Mouse (Mus musculus) common myeloid progenitor, adult 5-6 weeks (primary cell): ENCODE data around the gene Arhgef40. TPM values are rescaled to one million over a fixed set of nuclear protein-coding genes. Genes with fewer than 3 reads are reported as not detected.
"Not testable (repeated sequence)": the region's sequence is repeated elsewhere in the genome, so short reads cannot be mapped to it uniquely, and the experiment has no call there.

Experiments
- ATAC-seq: replicated peaks from 2 replicates; pipeline ENCODE4 v1.8.0; 2016; ENCODE audit warnings: low read depth, mild to moderate bottlenecking, moderate TSS enrichment, inconsistent platforms; ENCODE audit not compliant: poor library complexity, severe bottlenecking
- total RNA-seq: library from RNA; stranded (forward); fragments of 200-1000, 187-1606 nt; gene quantifications from 2 replicates; pipeline ENCODE4 v1.2.3, GENCODE M21; 2017

The Arhgef40 gene
- total RNA-seq, 1 experiment from 2014 or later: 32.4 TPM

DNA sequence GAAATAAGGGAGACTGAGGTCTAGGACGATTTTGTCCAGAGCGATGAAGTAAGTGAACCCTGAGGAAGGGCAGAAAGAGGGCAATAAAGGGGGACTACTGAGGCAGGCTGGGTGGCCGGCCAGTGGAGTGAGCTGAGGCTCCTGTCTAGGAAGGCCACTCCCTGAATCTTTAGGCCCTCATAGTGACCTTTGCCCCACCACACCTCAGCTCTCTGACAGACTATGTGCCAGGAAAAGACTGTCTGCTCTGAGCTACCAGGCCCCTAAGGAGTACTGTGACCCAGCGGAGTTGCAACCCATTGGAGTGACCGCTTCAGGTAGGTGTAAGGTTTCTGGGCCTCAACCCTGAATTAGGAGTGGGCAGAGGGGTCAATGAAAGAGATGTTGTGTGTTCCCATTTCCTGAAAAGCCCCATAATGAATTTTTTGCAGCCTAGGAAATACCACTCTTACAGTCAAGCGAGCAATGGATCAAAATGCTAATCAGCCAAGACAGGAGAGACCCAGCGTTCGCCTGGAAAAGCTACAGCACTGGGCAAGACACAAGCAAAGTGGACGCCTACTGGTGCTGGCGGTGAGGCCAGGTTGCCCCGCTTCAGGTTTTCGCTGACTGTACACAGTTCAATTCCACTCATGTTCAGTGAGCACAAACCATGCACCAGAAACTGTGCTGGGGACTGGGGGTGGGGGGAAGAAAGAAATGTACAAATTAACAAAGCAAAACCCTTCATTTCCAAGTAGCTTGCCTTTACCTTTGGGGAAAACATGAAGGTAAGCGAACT lies 32.3 kb downstream of the Arhgef40 start:
- ATAC-seq: no peak

DNA sequence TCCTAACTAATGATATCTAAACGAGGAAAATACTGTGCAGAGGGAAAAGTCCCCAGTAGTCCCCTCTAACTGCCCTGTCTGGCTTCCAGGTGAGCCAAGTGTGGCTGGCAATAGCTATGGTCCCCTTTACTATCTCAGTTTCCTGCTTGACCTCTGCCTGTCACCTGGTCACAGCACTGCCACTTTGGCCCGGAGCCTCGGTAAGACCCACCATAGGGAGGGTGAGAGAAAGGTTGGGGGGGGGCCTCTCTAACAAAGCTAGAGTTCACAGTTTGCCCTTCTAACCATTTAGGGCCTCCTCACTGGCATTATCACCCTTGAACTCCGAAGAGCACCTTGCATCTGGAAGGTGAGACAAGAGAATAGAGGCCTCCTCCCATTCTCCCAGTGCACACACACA lies 33.1 kb downstream of the Arhgef40 start:
- no peak for ATAC-seq

DNA sequence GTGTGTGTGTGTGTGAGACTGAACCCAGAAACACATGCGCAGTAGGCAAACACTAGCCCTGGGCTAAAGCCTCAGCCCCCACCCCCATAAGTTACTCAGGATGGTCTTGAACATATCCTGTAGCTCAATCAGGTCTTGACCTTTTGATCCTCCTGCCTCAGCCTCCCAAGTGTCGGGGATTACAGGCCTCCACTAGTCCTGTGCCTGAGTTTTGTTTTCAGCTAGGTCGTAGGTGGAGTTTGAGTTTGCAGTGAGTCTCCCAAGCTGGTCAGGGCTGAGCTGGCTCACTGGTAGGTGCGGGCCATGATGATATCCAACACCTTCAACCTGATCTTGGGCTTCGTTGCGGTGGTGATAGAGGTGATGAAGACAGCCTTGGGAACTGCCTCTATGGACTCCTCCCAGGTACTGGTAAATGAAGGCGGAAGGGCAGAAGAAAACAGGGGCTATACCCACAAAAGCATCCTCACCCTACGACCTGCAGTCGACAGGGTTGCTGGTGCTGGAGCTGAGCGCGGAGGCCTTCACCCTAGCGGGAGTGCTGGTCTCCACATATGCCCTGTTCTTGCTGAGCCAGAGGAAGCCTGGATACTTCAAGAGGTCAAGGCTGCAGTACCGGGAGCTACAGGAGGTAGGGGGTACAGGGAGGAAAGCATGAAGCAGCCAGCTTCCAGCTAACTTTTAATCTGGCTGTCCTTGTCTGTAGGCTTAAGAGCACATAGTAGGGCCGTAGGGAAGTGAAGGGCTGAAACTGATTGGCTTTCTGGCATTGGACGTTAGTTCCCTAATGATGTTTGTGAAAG lies 33.9 kb downstream of the Arhgef40 start:
- no peak for ATAC-seq

DNA sequence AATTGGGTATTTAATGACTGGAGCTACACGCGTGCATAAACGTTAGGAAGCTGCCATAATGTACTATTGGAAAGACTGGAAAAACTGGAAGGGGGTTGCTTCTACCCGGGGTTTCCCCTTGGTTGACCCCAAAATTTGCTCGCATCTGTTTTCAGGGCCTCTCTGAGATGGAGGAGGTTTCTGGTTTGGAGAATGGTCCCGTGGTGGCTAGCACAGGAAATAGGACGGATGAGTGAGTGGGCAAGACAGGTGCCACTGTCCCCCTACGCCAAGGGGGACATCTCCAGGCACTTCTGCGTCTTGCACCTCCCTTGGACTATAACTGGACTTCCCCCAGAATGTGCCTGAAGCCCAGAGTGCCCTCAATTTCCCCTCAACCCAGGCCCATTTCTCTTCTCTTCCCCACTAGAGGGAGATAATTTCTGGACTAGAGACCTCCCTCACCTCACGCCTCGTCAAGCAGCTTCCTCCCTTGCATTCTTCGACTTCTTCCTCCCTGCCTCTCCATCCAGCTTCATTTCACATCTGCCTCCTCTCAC lies 34.6 kb downstream of the Arhgef40 start:
- ATAC-seq: peak; percentile 41

DNA sequence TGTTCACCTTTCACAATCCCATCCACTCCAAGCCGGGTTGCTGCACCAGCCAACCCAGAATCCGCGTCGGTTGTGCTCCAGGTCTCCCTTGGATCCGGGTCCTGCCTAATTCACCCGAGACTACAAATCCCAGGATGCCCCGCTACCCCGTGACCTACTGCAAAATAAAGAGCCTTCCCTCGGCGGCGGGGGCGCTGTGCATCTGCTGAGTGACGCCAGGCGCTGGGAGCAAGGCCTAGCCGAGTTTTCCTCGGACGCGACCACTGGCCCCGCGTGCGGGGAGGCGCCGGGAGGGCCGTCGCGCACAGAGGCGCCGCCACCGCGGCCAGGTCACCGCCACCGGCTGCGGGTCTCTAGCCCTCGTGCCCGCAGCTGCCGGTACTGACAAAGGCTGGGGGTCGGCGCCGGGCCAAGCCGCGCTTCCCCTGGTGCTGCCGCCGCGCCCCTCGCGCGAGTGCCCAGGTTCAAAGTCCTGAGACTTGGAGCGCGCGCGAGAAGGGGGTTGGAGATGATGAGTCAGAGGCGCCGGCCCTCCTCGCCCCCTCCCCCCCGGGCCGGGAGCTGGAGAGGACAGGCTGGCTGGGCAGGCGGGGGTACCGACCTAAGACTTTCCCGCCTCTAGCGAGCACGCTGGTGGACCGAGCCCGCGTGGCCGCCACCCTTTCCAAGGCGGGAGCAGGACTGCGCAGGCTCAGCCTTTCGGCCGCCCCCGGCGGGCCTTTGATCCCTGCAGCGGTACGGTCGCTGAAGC lies 35.2 kb downstream of the Arhgef40 start:
- peak; percentile 65 for ATAC-seq

DNA sequence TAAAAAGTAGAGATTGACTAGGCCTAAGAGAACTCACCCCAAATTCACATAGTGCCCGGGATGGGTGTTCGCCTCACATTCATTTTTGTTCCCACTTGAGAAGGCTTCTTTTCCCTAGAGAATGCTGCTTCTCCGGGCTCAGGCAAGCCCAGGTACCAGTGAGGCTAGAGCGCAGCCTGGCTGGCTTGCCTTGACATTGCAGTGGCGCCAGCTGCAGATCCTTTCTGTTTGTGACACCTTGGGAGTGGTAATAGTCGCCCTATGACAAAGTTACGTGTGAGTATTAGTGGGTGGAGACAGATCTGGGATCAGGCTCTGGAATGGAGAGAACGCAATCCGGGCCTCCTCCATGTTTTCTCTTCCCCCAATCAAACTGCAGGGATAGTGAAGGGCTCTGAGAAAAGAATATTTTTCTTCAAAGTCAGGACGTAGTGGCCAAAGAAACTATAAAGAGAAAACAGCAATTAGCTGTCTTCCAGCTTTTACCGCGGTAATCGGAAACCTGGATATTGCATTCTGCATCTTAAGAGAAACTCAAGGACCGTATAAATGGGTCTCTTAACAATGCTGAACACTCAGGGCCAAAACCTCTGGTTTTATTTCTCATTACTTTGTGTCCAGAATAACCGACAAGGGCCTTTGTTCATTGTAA lies 36.1 kb downstream of the Arhgef40 start, which contains the start of gene Zfp219:
Gene Zfp219 (minus strand): TSS at position 248 of the 652 bp plus-strand sequence.
- peak; percentile 31 for ATAC-seq

DNA sequence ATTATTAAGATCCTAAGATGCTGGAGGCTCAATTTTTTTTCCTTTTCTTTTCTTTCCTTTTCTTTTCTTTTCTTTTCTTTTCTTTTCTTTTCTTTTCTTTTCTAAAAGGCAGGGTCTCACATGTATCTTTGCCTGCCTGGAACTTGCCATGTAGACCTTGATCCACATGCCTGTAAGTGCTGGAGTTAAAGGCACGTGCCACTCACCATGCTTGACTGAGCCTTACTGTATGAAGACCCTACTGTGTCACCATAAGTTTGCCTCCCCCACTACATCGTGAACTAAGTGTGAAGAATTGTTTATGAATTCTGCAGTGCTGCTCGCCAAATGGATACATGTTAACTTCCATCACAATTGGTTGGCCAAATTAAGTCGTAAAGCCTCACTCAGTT lies 36.6 kb downstream of the Arhgef40 start:
- no peak for ATAC-seq

DNA sequence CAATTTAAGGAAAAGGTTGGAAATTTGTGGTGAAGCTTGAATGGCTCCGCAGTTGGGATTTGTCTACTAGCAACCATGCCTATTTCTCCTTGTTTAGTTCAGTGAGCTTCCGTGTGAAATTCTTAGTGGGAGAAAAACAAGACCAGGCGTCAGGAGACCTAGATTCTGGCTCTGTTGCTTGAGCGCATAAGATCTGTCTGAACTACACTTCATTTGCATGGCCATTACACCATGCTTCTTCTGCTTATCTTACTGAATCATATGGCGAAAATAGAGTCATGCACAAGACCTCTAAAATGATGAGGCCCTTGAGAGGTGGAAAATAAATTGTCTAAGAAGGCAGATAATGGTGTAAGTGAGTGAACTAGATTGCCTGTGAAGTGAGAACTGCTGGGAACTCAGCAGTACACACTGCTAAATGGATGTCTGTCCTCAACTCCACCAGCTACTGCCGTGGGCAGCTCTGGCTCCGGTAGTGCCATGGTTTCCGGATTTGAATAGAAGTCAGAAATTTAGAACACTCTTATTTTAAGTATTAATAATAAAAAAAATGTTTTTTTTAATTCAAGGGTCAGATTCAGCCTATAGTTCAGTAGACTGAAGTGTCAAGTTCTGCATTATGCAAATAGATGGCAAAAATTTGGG lies 37.2 kb downstream of the Arhgef40 start:
- ATAC-seq: no peak

DNA sequence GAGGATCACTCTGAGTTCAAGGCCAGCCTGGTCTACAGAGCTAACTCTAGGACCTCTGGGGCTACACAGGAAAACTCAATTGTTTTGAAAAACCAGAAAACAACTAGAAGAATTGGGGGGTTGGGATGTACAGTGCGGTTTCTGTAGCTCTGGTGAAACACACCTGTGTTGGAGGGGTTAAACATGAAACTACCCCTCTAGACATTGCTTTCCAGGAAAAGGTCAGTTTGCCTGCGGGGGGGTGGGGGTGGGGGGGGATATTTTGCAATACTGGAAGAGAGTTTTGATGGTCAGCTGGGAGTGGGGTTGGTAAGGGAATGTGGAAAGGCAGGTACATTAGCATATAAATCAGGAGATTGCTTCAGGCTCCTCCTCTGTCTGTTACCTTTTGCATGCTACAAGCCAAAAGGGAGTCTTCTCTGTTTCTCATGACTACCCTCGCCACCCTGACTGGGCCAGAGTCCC lies 37.8 kb downstream of the Arhgef40 start:
- no peak for ATAC-seq

DNA sequence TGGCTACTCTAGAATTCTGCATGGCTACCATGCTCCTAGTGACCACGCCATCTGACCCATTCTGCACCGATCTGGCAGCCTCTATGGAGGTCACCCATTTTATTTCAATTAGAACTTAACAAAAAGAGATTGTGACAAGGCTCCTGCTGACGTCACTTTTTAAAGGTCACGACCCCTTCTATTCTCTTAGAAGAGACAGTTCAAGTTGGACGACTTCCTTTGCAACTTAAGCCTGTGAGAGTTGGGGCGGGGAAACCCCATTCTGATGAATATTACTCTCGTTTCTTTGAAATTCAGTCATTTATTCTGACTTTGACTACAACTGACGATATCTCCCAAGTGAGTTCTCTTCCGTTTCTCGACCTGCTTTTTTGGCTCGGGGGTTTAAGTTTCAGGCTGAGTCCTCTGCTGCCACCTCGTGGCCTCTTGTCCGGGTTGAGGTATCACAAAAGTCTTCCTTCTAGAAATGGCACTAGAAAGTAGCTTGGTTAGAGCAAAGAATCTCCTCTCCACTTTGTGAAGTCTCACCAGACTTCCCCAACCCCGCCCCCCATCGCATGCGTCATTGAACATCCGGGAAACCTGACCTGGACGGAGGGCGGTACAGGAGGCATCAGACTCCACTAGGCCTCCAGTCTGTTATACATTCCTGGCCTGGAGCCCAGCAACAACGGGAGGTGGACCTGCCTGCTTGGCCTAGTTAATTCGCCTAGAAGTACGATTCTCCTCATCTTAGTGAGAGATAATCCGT lies 38.4 kb downstream of the Arhgef40 start:
- peak; percentile 55 for ATAC-seq

DNA sequence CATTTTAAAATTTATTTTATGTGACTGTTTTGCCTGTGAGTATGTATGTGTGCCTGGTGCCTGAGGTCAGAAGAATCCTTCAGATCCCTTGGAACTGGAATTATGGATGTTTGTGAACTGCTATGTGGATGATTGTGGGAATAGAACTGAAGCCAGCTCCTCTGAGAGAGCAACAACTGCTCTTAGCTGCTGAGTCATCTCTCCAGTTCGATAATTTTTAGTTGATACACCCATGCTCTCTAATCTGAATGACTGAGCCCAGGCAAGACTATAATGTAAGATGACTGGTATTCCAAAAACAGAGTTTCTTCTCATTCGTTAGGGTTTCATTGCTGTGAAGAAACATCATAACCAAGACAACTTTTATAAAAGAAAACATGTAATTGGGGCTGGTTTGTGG lies 39.6 kb downstream of the Arhgef40 start:
- ATAC-seq: no peak

DNA sequence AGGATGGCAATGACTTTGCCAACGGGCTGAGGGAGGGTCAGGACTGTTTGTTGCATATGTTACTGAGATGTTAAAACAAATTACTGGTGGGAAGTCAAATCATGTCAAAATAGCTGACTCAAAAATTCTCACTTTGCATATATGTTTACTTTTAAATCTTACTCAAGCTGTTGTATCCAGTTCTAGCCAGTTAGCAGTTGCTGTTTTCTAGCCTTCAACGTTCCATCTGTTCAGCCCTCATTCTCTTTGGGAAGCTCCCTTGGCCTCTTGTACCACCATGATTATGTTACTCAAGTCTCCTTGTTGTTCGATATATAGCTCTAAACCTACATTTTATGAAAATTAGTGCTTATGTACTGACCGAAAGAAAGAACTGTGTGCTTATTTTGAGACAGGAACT lies 41.8 kb downstream of the Arhgef40 start:
- no peak for ATAC-seq

DNA sequence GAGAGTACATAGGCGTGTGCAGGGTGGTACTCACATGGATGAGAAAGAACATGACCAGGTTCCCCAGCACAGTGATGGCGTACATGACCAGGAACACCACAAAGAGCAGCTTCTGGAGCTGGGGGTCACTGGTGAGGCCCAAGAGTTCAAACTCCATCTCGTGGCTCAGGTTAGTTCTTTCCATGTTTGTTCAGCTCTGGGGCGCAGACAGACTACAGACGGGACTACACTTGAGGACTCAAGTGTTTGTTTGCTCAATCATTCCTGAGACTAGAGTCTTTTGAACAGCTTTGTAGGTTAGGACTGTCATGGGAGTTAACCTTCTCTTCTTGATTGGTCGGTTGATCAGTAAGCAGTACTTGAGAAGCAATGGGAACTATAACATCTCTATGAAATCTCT lies 51.4 kb downstream of the Arhgef40 start:
- no peak for ATAC-seq

DNA sequence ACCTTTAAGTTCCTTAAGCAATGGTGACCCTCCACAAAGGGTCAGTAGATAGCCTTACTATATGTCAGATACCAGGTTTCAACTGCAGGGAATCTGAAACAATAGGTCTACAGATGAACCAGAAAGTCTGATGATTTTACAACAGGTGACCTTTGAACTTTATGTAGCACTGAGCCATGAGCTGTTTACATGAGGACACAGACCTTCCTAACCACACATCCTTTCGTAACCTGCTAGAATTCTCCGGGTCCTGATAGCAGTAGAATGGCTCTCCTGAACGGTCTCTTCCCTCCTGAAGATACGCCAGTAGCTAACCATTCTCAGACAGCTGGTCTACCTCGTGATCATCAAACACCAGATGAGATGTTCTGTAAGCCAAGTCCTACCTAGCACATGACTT lies 54.8 kb downstream of the Arhgef40 start:
- ATAC-seq: no peak

DNA sequence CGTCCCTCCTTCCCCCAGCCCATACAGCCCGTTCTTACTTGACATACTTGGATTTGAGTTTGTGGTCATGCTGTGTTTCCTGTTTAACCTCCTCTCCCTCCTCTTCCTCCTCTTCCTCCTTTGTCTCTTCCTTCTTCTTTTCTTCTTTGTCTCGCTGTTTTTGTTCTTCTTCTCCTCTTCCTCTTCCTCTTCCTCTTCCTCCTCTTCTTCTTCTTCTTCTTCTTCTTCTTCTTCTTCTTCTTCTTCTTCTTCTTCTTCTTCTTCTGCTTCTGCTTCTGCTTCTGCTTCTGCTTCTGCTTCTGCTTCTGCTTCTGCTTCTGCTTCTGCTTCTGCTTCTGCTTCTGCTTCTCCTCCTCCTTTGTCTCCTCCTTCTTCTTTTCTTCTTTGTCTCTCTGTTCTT lies 57.8 kb downstream of the Arhgef40 start, which contains the start of gene Olfr221:
Gene Olfr221 (minus strand): TSS at position 101 of the 400 bp plus-strand sequence.
- ATAC-seq: not testable (repeated sequence)

DNA sequence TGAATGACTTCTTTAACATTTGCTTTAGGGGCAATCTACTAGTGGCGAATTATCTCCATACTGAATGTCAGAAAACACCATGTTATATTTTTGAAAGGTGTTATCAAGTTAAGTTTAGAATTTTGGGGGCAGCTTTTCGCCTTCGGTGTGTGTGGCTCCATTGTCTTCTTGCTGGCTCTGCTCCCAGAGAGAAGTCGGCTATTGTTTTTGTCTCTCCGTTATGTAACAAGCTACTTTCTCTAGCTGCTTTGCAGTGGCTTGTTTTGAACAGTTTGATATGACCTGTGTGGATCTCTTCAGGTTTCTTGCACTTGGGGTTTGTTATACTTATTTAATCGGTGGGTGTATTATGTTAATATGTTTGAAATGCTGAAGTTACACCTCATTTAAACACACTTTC lies 58.9 kb downstream of the Arhgef40 start:
- ATAC-seq: no peak

DNA sequence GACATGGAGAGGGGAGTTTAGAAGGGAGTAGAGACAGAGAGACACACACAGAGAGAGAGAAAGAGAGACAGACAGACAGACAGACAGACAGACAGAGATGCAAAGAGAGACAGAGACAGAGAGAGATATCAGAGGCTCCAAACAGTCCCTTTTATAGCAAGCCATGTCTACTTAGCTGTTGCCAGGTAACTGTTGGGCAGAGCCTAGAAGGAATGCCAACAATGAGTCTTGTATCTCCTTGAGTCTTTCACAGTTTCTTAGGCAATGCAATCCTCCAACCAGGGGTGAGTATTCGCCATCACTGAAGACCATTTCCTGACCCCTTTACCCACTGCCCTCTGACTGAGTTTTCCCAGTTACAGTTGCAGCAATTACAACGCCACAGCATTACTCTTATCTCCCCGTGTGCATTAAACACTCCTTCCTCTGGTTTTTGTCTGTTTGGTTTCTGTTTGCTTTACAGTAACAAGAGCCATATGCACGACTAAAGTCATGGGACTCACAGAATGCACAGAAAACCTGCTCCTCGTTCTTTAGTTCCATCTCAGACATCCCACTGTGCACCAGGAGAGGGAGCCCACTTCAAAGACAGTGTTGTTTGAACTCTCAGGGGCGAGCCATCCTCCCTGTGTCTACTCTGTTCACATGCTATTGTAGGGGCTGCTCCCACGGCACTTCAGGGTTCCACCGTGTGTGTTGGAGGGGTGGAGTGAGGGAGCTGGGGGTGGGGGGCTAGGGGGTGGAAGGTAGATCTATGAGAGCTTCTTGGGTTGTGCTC lies 60.6 kb downstream of the Arhgef40 start:
- ATAC-seq: peak; percentile 94
